Mouse (Mus musculus) kidney, adult 8-10 months (tissue): Measurements from ENCODE around the gene Atf7.
A peak's percentile ranks its signal among the peaks of the same experiment; 100 is the strongest.
"Not testable (repeated sequence)": the region's sequence is repeated elsewhere in the genome, so short reads cannot be mapped to it uniquely, and the experiment has no call there.

ENCODE experiments used
- DNase-seq, 2 experiments: peaks; one replicate each; pipeline ENCODE4 v3.0.0; 2022

Gene Atf7

DNA sequence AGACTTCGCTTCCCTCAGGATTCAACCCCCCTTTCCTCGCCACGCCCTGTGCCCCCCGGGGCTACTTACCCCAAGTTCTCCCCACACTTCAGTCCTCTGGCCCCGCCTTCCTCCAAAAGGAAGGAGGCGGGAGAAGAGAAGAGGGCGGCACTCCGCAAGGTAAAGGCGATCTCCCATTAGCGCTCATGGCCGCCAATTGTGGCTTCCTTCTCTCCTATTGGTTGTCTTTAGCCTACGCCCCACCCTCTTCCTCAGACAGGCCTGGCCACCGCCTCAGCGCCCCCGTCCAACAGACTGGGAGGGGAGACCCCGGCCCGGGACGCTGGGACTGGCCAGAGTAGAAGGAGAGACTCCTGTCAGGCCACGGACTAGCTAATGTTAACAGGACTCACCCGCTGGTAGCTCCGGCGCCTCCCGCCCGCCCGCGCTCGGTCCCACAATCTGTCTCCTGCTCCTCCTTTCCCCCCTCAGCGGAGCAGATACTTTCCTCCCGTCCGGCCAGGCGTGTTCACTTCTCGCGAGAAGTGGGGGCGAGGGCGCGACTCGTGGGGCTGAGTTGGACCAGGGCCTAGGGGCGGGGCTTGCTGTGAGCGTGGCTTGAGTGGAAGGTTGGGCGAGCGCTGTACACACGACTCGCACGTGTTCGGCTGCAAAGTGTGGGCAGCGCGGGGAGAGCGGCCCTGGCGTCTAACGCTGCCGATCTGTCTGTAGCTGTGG is at the start of gene Atf7, which contains the start of gene Gm28047:
Gene Atf7 (minus strand): TSS at position 495 of the 717 bp plus-strand sequence.
Gene Gm28047 (minus strand): TSS at position 98 of the 717 bp plus-strand sequence.
- DNase-seq = peak; percentile 99

DNA sequence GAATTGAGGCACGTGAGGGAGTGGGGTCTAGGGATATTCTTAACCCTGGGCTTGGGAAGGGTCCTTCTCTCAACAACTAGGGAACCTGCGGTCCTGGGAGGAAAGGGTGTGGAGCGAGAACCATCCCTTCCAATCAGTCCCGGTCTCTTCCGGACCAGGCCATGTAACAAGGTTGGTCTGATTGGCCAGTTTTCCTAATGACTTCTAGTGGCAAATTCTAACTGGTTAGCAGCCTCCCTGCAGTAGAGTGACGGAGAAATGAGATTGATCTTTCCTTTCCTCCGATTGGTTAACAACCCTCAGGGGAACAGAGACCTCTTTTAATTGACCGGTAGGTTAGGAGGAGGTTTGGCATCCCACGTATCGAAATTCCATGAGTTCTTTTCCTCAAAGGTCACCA is 48.3 kb upstream of the Atf7 start:
- DNase-seq = peak; percentile 57 to 80

DNA sequence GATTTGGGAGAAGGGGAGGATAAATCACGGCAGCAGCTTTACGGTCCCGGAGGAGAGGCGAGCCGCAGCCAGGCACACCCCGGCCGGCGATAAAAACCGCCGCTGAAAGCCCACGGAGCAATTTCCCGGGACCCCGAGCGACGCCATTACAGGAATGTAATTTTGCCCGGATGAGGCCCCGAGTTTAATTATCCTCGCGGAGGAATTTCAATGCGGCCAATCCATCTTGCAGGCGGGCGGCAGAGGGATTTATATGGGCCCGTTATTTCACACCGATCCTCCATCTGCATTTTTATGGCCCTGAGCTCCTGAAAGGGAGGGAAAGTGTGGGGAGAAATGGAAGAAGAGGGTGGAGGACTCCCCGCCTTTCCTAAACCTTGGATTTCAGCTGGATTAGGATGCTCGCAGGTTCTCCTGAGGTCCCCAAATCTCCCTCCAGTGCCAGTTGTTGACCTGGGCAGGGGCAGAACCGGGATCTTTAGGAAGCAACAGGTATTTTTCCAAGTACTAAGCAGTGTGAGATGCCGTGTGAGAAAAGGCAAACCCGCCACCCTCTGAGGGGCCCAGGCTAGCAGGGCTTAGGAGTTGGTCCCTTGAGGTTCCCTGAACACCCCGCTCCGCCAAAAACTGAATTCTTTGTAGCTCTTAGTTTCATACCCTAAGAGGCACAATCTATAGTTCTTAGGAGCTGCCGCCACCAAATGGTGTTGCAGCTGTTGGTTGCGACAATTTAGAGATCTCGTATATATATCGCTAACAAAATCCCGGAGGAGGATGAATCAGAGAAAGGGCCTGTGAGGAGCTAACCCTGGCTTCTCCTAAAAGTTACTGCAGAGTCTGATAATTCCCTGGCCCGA is 47.2 kb upstream of the Atf7 start, which contains the start of gene Atp5g2:
Gene Atp5g2 (minus strand): TSS at position 138 of the 857 bp plus-strand sequence.
- peak; percentile 34 to 40 for DNase-seq

DNA sequence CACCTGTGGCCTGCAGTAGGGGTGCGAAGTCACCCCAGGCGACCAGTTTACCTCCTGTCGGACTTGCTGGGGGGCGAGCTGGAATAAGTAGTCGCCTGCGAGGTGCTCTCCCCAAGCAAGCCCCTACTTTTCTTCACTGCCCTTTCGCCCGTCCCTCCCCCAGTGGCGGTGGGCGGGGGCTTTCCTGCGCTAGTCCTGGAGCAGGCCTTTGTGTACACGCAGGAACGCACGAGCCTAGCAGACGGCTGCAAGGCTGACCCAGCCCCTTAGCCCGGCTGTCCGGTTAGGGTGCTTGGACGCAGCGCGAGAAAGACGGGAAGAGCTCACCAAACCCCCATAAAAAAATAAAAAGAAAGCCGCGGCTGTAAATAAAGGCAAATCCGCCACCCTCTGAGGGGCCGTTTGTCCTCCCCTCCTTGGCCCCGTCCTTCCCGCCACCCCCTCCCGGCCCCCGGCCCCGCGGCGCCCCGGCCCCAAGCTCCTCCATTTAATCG is 46.5 kb upstream of the Atf7 start:
- DNase-seq = peak; percentile 81 to 87

DNA sequence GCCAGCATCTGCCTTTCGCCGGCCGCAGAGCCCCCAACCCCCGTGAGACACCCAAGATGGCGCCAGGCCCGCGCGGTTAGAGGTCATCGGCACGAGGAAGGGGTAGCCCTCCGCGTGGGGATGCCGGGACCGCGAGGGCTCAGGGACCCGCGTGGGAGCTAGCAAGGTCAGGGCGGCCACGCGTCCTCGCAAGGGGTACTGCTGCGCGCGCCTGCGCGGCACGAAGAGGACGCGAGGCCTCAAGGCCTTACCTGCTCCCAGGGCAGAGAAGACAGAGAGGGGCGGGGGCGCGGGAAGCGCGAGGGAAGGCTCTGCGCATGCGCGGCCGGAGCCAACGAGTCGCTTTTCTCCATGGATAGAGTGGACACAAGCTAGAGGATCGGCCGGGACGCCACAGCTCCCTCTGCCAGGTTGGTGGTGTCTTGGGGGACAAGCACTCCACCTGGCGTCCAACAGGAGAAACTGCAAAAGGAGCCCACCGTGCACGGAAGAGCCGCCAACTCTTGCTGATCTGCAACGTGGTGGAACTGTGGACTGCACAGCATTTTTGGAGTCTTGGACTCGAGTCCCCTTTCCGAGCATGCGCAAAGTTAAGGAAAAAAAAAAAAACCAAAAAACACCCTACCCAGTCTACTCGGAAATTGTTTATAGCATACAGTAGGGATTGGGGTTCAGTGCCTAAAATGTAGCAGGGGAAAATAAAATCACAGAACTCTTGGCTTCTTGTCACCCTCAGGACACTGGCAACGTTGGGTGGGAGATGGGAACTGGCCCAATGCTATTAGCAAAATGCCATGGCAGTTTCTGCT is 45.7 kb upstream of the Atf7 start:
- peak; percentile 98 for DNase-seq

DNA sequence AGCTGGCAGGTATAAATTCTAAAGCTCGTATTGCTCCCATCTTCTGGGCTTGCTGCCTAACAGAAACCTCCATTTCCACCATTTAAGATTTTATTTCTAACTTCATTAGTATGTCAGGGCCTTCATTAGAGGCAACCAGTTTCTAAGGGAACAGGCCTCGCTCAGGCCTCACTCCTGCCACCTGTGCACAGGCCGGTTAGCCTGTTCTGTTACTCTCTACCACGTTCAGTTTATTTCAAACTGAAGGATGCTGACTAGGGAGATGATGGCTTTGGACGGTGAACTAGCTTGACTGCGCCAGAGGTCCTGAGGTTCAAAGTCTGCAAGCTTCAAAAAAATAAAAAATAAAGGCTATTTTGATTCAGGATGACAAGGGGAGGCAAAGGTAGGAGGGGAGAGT is 45.0 kb upstream of the Atf7 start:
- peak in 1 of 2 experiments; percentile 50 for DNase-seq

- no peak for DNase-seq
These were observed 44.3 kb upstream of the Atf7 start for GRCm38 (mm10) chr15:102669571-102669970.

DNA sequence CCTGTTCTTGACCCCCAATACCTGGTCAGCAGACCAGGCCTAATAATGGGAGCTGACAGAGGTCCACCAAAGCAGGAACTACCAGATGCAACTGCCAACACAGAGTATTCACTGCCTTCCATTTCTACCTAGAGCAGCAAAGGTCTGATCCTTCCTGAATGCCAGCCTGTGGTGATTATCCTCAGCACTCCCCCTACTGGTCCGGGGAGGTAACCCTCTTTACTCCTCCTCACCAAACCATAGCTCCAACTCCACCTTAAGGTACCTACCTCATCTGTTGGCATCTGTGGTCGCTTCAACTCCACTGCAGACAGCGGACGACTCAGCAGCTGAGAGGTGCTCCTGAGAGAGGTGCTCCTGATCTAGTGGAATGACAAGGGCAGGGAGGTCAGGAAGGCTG is 40.2 kb upstream of the Atf7 start:
- DNase-seq = peak; percentile 35 to 63

GRCm38 (mm10) chr15:102663825-102664224 is 38.6 kb upstream of the Atf7 start:
- DNase-seq = no peak

DNA sequence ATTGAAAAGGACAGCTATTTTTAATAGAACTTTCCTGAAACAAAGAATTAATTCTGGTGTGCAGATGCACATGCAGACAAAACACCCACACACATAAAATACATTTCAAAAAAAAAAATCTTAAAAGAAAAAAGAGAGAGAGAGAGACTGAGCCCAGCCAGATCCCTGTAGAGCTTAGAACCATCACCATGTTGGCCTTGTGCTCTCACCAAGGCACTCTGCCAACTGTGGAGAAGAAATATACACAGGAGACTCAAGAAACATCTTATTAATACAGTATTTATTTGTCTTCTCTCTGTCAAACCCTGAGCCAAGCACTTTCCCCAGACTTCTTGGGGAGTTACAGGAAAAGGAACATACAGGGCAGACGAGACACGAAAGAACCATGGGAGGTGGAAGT is 37.3 kb upstream of the Atf7 start:
- DNase-seq = not testable (repeated sequence)

DNA sequence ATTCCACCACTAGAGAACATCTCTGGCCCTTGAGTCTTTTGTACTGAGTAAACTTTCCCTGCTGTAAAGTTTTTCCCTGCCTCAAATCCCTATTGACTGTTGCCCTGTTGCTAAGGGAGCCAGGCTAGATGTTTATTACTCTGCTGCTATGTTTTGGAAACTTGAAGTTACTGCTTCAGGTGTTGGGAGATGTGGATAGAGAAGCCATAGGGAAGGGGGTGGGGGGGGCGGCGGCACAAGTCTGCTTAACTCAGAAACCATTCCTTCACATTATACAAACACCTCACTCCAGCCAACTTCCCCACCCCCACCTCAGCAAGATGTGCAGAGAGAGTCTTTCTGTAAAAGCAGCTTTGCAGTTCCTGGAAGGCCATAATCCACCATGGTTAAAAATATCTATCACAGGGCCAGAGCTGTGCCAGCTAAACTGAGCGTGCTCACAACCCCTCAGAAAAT is 32.7 kb upstream of the Atf7 start:
- DNase-seq = no peak

DNA sequence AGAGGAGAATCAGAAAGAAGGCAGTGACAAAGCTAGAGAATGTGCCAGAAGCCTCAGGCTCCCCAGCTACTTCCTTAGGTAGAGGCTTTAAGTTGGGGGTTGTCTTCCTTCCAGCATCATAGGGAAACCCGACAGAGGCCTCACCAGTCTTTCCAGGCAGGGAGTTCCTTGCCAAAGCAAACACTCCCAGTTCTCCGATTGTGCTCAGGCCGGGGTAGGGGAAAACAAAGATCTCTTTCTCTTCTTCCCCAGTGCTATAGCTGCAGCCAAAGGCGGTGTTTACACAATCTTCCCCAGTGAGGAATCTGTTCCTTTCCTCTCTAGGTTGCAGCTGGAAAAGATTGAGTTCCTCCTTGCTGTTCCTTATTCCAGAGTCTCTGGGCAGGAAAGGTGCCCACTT is 31.4 kb upstream of the Atf7 start:
- no peak for DNase-seq

GRCm38 (mm10) chr15:102651928-102652660 is 26.8 kb upstream of the Atf7 start:
- not testable (repeated sequence) for DNase-seq

DNA sequence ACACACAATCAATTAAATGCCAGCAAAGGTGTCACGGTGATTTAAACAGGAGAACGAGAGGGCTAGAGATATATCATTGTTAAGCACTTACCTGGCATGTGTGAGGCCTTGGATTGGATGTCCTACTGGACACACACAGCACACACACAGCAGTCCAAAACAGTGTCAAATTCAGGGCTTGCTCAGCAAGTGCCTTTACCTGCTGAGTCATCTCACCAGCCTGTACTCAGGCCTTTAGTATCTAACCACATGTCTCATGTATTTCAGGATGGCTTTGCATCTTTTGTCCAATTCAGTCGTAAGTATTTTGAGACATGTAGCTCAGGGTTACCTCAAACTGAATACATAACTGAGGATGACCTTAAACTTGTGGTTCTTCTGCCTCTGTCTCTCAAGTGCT is 25.8 kb upstream of the Atf7 start:
- no peak for DNase-seq

DNA sequence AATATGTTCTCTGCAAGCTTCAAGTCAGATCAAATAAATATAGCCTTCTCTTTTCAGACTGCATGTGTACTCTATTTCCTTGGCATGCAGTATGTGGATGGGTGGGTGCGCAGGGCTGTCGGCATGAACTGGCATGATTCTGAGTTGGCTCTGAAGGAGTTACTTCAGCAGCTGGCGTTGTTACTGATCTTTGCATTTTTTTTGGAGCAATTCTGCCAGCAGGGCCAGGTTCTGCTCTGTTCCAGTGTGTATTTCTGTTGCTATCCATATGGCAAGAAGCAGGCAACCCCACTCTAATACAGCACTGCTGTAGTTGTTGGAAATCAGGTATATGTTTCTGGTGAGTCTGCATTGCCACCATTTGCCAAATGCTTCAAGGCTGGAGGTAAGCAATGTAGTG is 10.6 kb upstream of the Atf7 start:
- DNase-seq = no peak

DNA sequence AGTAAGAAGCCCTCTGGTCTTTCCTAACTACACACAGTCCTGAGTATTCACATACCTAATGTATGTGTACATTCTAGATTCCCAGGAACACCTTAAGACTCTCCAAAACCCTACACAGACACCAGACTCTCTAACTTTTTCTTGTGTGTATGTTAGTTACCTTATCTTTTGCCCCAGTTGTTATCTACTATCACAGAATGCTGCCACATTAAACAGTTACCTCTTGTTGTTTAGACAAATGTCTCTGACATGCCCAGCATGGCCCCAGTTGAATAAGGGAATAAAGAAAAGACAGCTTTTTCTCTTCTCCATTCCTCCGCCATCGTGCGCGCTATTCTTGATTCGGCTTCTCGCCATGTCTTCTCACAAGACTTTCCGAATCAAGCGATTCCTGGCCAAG is 9.4 kb upstream of the Atf7 start:
- no peak for DNase-seq

- no peak for DNase-seq
These were observed 407 bp upstream of the Atf7 start for GRCm38 (mm10) chr15:102625687-102626055.

GRCm38 (mm10) chr15:102624291-102624969 is 834 bp downstream of the Atf7 start:
- no peak for DNase-seq

GRCm38 (mm10) chr15:102623121-102623520 is 2.1 kb downstream of the Atf7 start:
- no peak for DNase-seq

- no peak for DNase-seq
These were observed 2.7 kb downstream of the Atf7 start for GRCm38 (mm10) chr15:102622536-102622935.

DNA sequence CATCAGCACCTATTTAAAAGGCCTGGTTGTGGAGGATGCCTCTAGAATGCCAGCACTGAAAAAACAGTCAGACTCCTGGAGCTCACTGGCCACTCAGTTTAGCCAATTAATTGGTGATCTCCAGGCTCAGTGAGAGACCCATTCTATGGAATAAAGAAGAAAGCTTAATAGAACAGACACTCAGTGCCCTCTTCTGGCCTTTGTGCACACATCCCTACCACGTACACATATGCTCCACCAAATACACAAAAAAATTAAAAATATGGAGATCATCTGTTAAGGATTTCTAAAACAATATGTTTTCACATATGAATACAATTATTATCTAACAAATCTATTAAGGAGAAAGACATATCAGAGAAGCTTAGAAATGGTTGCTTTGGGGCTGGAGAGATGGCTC is 4.5 kb downstream of the Atf7 start:
- DNase-seq = no peak

GRCm38 (mm10) chr15:102619486-102619885 is 5.8 kb downstream of the Atf7 start:
- no peak for DNase-seq
